Mouse (Mus musculus) myocyte (in vitro differentiated cells): ENCODE data around the gene Adat1. TPM values are rescaled to one million over a fixed set of nuclear protein-coding genes. Genes with fewer than 3 reads are reported as not detected.

Experiments used
- H3K27me3 ChIP-seq: one replicate; pipeline ENCODE4 v1.6.1; 2011; ENCODE audit not compliant: control insufficient read depth, insufficient read depth, insufficient read length
- H3K36me3 ChIP-seq: one replicate; pipeline ENCODE4 v1.6.1; 2011; ENCODE audit not compliant: control insufficient read depth, insufficient read depth
- H3K4me2 ChIP-seq: one replicate; pipeline ENCODE4 v1.6.1; 2011; ENCODE audit warnings: low read depth, control low read depth
- H3K4me3 ChIP-seq: one replicate; pipeline ENCODE4 v1.5.1; 2011; ENCODE audit warnings: mild to moderate bottlenecking, control low read depth, moderate library complexity
- H3K79me2 ChIP-seq: one replicate; pipeline ENCODE4 v1.6.1; 2011; ENCODE audit not compliant: control insufficient read depth, insufficient read depth
- H3ac ChIP-seq: one replicate; pipeline ENCODE4 v1.6.1; 2011; ENCODE audit not compliant: control insufficient read depth, insufficient read length
- CEBPB ChIP-seq: IDR thresholded peaks from 2 replicates; pipeline ENCODE4 v1.6.1; 2011; ENCODE audit warnings: mild to moderate bottlenecking, moderate library complexity; ENCODE audit not compliant: poor library complexity, insufficient read depth, severe bottlenecking
- E2F4 ChIP-seq: IDR thresholded peaks from one replicate; pipeline ENCODE4 v1.6.1; 2011; ENCODE audit warnings: mild to moderate bottlenecking, control low read depth, moderate library complexity; ENCODE audit not compliant: insufficient read depth
- MAX ChIP-seq: IDR thresholded peaks from one replicate; pipeline ENCODE4 v1.6.1; 2011; ENCODE audit warnings: low read depth, mild to moderate bottlenecking, control low read depth
- MYOD1 ChIP-seq, 3 experiments: IDR thresholded peaks; one replicate each; pipeline ENCODE4 v1.6.1; 2011; ENCODE audit warnings: control low read depth in 2 of 3, low read depth in 2 of 3, mild to moderate bottlenecking in 2 of 3, moderate library complexity in 1 of 3; ENCODE audit not compliant: insufficient read length in 2 of 3, control insufficient read depth in 1 of 3
- MYOG ChIP-seq, 3 experiments: IDR thresholded peaks; one replicate each; pipeline ENCODE4 v1.6.1; 2011; ENCODE audit warnings: control low read depth in 2 of 3, low read depth in 2 of 3, mild to moderate bottlenecking in 2 of 3; ENCODE audit not compliant: insufficient read length in 2 of 3, control insufficient read depth in 1 of 3, insufficient read depth in 1 of 3
- POLR2A ChIP-seq: IDR thresholded peaks from one replicate; pipeline ENCODE4 v1.6.1; 2011; ENCODE audit warnings: low read depth, mild to moderate bottlenecking, control low read depth, moderate library complexity; ENCODE audit not compliant: insufficient read length
- POLR2AphosphoS2 ChIP-seq: IDR thresholded peaks from one replicate; pipeline ENCODE4 v1.6.1; 2011; ENCODE audit warnings: low read depth, control low read depth; ENCODE audit not compliant: insufficient read length
- REST ChIP-seq: IDR thresholded peaks from one replicate; pipeline ENCODE4 v1.6.1; 2011; ENCODE audit warnings: mild to moderate bottlenecking, control low read depth, moderate library complexity; ENCODE audit not compliant: insufficient read depth, insufficient read length
- SRF ChIP-seq: IDR thresholded peaks from one replicate; pipeline ENCODE4 v1.6.1; 2011; ENCODE audit warnings: low read depth; ENCODE audit not compliant: control insufficient read depth, insufficient read length
- TCF12 ChIP-seq: IDR thresholded peaks from one replicate; pipeline ENCODE4 v1.6.1; 2011; ENCODE audit warnings: mild to moderate bottlenecking, control low read depth; ENCODE audit not compliant: poor library complexity, insufficient read depth, severe bottlenecking
- TCF3 ChIP-seq: IDR thresholded peaks from one replicate; pipeline ENCODE4 v1.6.1; 2011; ENCODE audit warnings: low read depth, control low read depth; ENCODE audit not compliant: insufficient read length
- USF1 ChIP-seq: IDR thresholded peaks from one replicate; pipeline ENCODE4 v1.6.1; 2011; ENCODE audit warnings: low read depth, mild to moderate bottlenecking, control low read depth, moderate library complexity
- polyA plus RNA-seq: library from polyadenylated mRNA; unstranded; fragments of >200 nt; fragmentation: generic; extraction: Trizol; gene quantifications from one replicate; pipeline ENCODE4 v1.2.1, GENCODE M21; 2012; ENCODE audit warnings: missing spikeins

Adat1 gene
- polyA plus RNA-seq, 1 experiment = 2.8 TPM

- H3K4me3 ChIP-seq = no peak overlapping the region
- no peak overlapping the region for H3ac ChIP-seq
- no peaks in the 10 kb centered on the region for H3K36me3 ChIP-seq
- TF ChIP-seq MYOG (IDR thresholded peaks at IDR 0.05; ENCODE audit: control insufficient read depth in 1 of 3, insufficient read depth in 1 of 3, insufficient read length in 2 of 3, low read depth in 2 of 3) (no peak), CEBPB (no peak), MYOD1 (IDR thresholded peaks at IDR 0.05; ENCODE audit: control insufficient read depth in 1 of 3, insufficient read length in 2 of 3, low read depth in 2 of 3) (no peak), TCF12 (no peak), TCF3 (no peak), E2F4 (no peak), REST (no peak), USF1 (no peak), MAX (no peak), POLR2AphosphoS2 (no peak), SRF (no peak), POLR2A (no peak)
- no peaks in the 10 kb centered on the region for H3K27me3 ChIP-seq
- peak overlapping the region; percentile 35 for H3K4me2 ChIP-seq
- no peaks in the 10 kb centered on the region for H3K79me2 ChIP-seq
Measured at GRCm38 (mm10) chr8:111964351-111964750, 27.8 kb downstream of the Adat1 start.

- no peak overlapping the region for H3K4me3 ChIP-seq
- H3K27me3 ChIP-seq = no peaks in the 10 kb centered on the region
- H3K36me3 ChIP-seq = no peaks in the 10 kb centered on the region
- no peak overlapping the region for H3ac ChIP-seq
- no peak for TF ChIP-seq REST
- no peak for TF ChIP-seq E2F4
- no peak for TF ChIP-seq MYOG (IDR thresholded peaks at IDR 0.05; ENCODE audit: control insufficient read depth in 1 of 3, insufficient read depth in 1 of 3, insufficient read length in 2 of 3, low read depth in 2 of 3)
- no peak for TF ChIP-seq MAX
- no peak for TF ChIP-seq TCF12
- no peak for TF ChIP-seq POLR2AphosphoS2
- TF ChIP-seq POLR2A = no peak
- TF ChIP-seq CEBPB = no peak
- no peak for TF ChIP-seq MYOD1 (IDR thresholded peaks at IDR 0.05; ENCODE audit: control insufficient read depth in 1 of 3, insufficient read length in 2 of 3, low read depth in 2 of 3)
- TF ChIP-seq SRF = no peak
- no peak for TF ChIP-seq USF1
- TF ChIP-seq TCF3 = no peak
- no peak overlapping the region for H3K4me2 ChIP-seq
- H3K79me2 ChIP-seq = no peaks in the 10 kb centered on the region
Measured at GRCm38 (mm10) chr8:111963546-111963945, 28.6 kb downstream of the Adat1 start.

DNA sequence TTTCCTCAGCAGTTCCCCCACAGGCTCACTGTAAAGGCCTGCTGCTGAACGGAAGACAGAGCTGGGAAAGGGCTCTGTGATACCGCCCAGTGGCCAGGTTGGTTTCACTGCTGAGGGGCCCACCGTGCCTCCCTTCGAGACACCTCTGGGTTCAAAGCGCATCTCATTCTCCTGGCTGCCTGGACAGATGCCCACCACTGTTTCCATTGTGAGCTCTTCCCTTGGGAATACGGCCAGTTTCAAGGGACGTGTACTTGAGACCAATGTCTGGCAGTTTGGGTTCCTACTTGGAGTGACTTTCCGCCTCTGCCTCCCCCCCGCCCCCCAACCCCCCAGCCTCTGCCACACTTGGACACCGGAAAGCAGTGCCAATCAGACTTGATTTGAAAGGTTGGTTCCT, 29.0 kb downstream of the Adat1 start:
- Histone ChIP-seq H3K4me3 (no peak overlapping the region), H3K27me3 (no peaks in the 10 kb centered on the region), H3K36me3 (no peaks in the 10 kb centered on the region), H3K4me2 (no peak overlapping the region), H3K79me2 (no peaks in the 10 kb centered on the region), H3ac (no peak overlapping the region)
- TF ChIP-seq E2F4 (no peak), POLR2AphosphoS2 (no peak), POLR2A (no peak), REST (no peak), CEBPB (no peak), MYOD1 (IDR thresholded peaks at IDR 0.05; ENCODE audit: control insufficient read depth in 1 of 3, insufficient read length in 2 of 3, low read depth in 2 of 3) (no peak), MAX (no peak), SRF (no peak), TCF3 (no peak)

DNA sequence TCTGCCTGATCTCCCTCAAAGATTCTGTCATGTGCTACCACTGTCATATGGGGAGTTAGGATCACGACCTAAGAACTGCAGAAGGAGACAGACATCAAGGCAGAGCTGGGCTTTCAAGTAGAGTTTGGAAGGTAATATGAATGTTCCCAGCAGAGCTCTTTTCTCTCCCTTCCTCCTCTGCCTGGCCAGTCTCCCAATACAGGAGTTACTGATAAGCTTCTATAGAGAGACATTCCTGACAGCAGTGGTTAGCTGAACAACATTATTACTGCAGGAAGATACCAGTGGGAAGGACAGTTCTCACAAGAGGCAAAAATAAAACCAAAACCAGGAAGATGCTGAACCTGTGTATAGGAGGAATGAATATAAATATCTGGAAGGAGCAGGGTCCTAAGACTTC, 29.5 kb downstream of the Adat1 start:
- H3K4me3 ChIP-seq = no peak overlapping the region
- H3K4me2 ChIP-seq = no peak overlapping the region
- H3K79me2 ChIP-seq = no peaks in the 10 kb centered on the region
- H3K36me3 ChIP-seq = no peaks in the 10 kb centered on the region
- no peak for TF ChIP-seq USF1
- TF ChIP-seq MYOG (IDR thresholded peaks at IDR 0.05; ENCODE audit: control insufficient read depth in 1 of 3, insufficient read depth in 1 of 3, insufficient read length in 2 of 3, low read depth in 2 of 3) = no peak
- TF ChIP-seq MAX = no peak
- no peak for TF ChIP-seq SRF
- no peak for TF ChIP-seq TCF3
- no peak for TF ChIP-seq POLR2AphosphoS2
- no peak for TF ChIP-seq MYOD1 (IDR thresholded peaks at IDR 0.05; ENCODE audit: control insufficient read depth in 1 of 3, insufficient read length in 2 of 3, low read depth in 2 of 3)
- TF ChIP-seq CEBPB = no peak
- no peak for TF ChIP-seq TCF12
- TF ChIP-seq REST = no peak
- TF ChIP-seq POLR2A = no peak
- TF ChIP-seq E2F4 = no peak
- H3K27me3 ChIP-seq = no peaks in the 10 kb centered on the region
- H3ac ChIP-seq = no peak overlapping the region

DNA sequence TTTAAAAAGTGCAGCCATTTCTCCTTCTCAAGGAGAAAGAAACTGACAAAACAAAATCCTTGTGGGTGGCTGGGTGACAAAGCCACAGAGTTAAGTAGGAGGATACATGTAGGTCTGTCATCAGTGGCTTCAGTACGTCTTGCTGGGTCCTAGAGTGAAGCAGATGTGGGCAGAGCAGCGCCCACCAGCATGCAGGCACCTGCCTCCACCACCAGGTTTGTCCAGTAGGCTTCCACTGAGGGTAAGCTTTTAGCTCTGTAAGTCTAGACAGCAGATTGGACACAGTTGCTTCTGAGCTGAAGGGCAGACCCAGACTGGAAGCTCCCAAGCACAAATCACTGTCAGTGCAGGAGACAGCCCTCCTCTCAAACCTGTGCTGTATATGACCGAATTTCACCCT, 30.8 kb downstream of the Adat1 start:
- peaks cover 10% of the 10 kb centered on the region for H3K36me3 ChIP-seq
- no peak for TF ChIP-seq MYOD1 (IDR thresholded peaks at IDR 0.05; ENCODE audit: control insufficient read depth in 1 of 3, insufficient read length in 2 of 3, low read depth in 2 of 3)
- no peak for TF ChIP-seq SRF
- no peak for TF ChIP-seq CEBPB
- TF ChIP-seq TCF12 = no peak
- no peak for TF ChIP-seq E2F4
- H3K4me3 ChIP-seq = no peak overlapping the region
- H3K79me2 ChIP-seq = no peaks in the 10 kb centered on the region
- no peaks in the 10 kb centered on the region for H3K27me3 ChIP-seq
- H3K4me2 ChIP-seq = no peak overlapping the region
- H3ac ChIP-seq = no peak overlapping the region
